Mouse (Mus musculus): Measurements from ENCODE around the gene Fam214b. TPM values are rescaled to one million over a fixed set of nuclear protein-coding genes. Genes with fewer than 3 reads are reported as not detected.

The Fam214b gene
- 10 to 100 TPM; 48.8 to 57.7 TPM for total RNA-seq (2021)

- intact Hi-C loops (cut with DNase I): loop anchor here (5.0 kb wide), 2 partner anchors 72 to 362 kb away; no protein-coding TSS in a partner anchor
- DNase-seq: peak; percentile 98
These were observed at the start of gene Fam214b for GRCm38 (mm10) chr4:43045659-43046302. Gene Fam214b (minus strand): TSS chr4:43046220.

- intact Hi-C loops (cut with DNase I): no loop called here
- DNase-seq: no peak
These were observed 45.2 kb upstream of the Fam214b start for GRCm38 (mm10) chr4:43091183-43091582.

GRCm38 (mm10) chr4:43089950-43090349 is 43.9 kb upstream of the Fam214b start:
- DNase-seq: no peak
- intact Hi-C loops (cut with DNase I): no loop called here

- intact Hi-C loops (cut with DNase I): no loop called here
- DNase-seq: no peak
These were observed 36.4 kb upstream of the Fam214b start for GRCm38 (mm10) chr4:43082458-43082857.

- DNase-seq: no peak
- intact Hi-C loops (cut with DNase I): no loop called here
These were observed 32.2 kb upstream of the Fam214b start for GRCm38 (mm10) chr4:43078071-43078718.

- intact Hi-C loops (cut with DNase I): no loop called here
- DNase-seq: no peak
These were observed 28.9 kb upstream of the Fam214b start for GRCm38 (mm10) chr4:43074923-43075322.

- intact Hi-C loops (cut with DNase I): no loop called here
These were observed 19.5 kb upstream of the Fam214b start for GRCm38 (mm10) chr4:43065471-43065870.

GRCm38 (mm10) chr4:43060286-43060685 is 14.3 kb upstream of the Fam214b start:
- DNase-seq: no peak

More at GRCm38 (mm10) chr4:43065471-43065870, 19.5 kb upstream of the Fam214b start:
- DNase-seq: no peak

GRCm38 (mm10) chr4:43059697-43060096 is 13.7 kb upstream of the Fam214b start:
- no peak for DNase-seq
- intact Hi-C loops (cut with DNase I): no loop called here

More at GRCm38 (mm10) chr4:43060286-43060685, 14.3 kb upstream of the Fam214b start:
- intact Hi-C loops (cut with DNase I): no loop called here

- peak; percentile 97 for DNase-seq
- intact Hi-C loops (cut with DNase I): no loop called here
These were observed 13.0 kb upstream of the Fam214b start, which contains the start of gene Unc13b for GRCm38 (mm10) chr4:43058753-43059654. Gene Unc13b (plus strand): TSS chr4:43058953.

- DNase-seq: no peak
- intact Hi-C loops (cut with DNase I): no loop called here
These were observed 12.4 kb upstream of the Fam214b start for GRCm38 (mm10) chr4:43058392-43058752.

- intact Hi-C loops (cut with DNase I): no loop called here
- no peak for DNase-seq
These were observed 11.6 kb upstream of the Fam214b start for GRCm38 (mm10) chr4:43057654-43058053.

- intact Hi-C loops (cut with DNase I): loop anchor here (5.0 kb wide), 1 partner anchor 190 kb away; no protein-coding TSS in a partner anchor
- peak; percentile 71 for DNase-seq
These were observed 6.6 kb upstream of the Fam214b start for GRCm38 (mm10) chr4:43052627-43053026.

GRCm38 (mm10) chr4:43047231-43047630 is 1.2 kb upstream of the Fam214b start:
- intact Hi-C loops (cut with DNase I): loop anchor here (5.0 kb wide), 2 partner anchors 70 to 360 kb away; no protein-coding TSS in a partner anchor
- peak; percentile 72 for DNase-seq

GRCm38 (mm10) chr4:43046607-43047006 is 587 bp upstream of the Fam214b start:
- no peak for DNase-seq
- intact Hi-C loops (cut with DNase I): loop anchor here (5.0 kb wide), 2 partner anchors 71 to 361 kb away; no protein-coding TSS in a partner anchor

- intact Hi-C loops (cut with DNase I): loop anchor here (5.0 kb wide), 2 partner anchors 72 to 362 kb away; no protein-coding TSS in a partner anchor
- no peak for DNase-seq
These were observed 748 bp downstream of the Fam214b start for GRCm38 (mm10) chr4:43045285-43045658.

- no peak for DNase-seq
- intact Hi-C loops (cut with DNase I): loop anchor here (5.0 kb wide), 2 partner anchors 73 to 363 kb away; no protein-coding TSS in a partner anchor
These were observed 1.3 kb downstream of the Fam214b start for GRCm38 (mm10) chr4:43044673-43045072.

- peak; percentile 72 for DNase-seq
- intact Hi-C loops (cut with DNase I): no loop called here
These were observed 2.2 kb downstream of the Fam214b start for GRCm38 (mm10) chr4:43043644-43044357.

- intact Hi-C loops (cut with DNase I): no loop called here
- DNase-seq: no peak
These were observed 5.0 kb downstream of the Fam214b start for GRCm38 (mm10) chr4:43040881-43041547.

All from left cerebral cortex, postnatal 4 days (tissue).